Mouse (Mus musculus) layer of hippocampus, adult 8-10 months (tissue): ENCODE measurements around the gene Rel. TPM values are rescaled to one million over a fixed set of nuclear protein-coding genes. Genes with fewer than 3 reads are reported as not detected.

Experiments used
- DNase-seq, 2 experiments: peaks; one replicate each; pipeline ENCODE4 v3.0.0; 2022; ENCODE audit warnings: low spot score in 2 of 2
- total RNA-seq, 4 experiments: library from RNA; stranded (reverse); gene quantifications; 2 replicates each; pipeline ENCODE4 v1.2.4; 2022

Gene Rel
- total RNA-seq, 4 experiments from 2014 or later = 3.0 to 3.8 (median 3.5) TPM

- no peak for DNase-seq
These were observed 24.7 kb downstream of the Rel start for GRCm38 (mm10) chr11:23746102-23746501.

- no peak for DNase-seq
These were observed 26.4 kb downstream of the Rel start for GRCm38 (mm10) chr11:23744352-23744751.

DNA sequence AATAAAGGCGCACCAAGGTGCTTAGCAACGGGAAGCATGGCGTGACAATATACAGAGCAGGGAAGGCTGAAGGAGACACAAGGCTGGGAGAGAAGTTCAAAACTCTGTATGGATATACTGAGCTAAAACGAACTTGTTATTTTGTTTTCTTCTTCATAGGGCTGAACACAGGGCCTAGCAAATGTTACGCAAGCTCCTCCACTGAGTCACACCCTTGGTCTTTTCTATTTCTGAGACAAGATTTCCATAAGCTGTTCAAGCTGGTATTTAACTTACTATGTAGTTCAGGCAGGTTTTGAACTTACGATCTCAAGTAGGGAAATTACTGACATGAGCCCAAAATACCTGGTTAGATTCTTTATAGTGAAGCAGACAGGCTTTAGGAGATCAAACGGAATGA is 29.4 kb downstream of the Rel start:
- DNase-seq = no peak

DNA sequence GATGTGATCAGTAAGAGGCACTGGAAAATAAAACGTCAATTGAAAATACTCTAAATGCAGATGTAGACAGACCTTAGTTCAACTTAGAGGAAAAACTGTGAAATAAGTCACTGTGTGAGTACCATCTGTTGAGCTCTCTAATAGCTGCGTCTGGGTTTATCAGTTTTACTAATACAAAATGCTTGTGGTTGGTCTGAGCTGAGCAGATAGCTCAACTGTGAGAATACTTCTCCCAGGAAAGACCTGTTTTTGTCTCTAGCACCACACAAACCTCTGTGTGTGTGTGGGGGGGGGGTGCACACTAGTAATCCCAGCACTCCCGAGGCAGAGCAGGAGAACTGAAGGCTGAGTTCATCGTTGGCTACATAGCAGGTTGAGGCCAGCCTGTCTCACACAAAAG is 29.9 kb downstream of the Rel start:
- DNase-seq = no peak

- DNase-seq = peak; percentile 9 to 10
These were observed 34.8 kb downstream of the Rel start for GRCm38 (mm10) chr11:23735820-23736470.

GRCm38 (mm10) chr11:23734749-23735286 is 36.0 kb downstream of the Rel start:
- no peak for DNase-seq

GRCm38 (mm10) chr11:23732840-23733239 is 37.9 kb downstream of the Rel start:
- no peak for DNase-seq

GRCm38 (mm10) chr11:23730120-23730519 is 40.6 kb downstream of the Rel start:
- no peak for DNase-seq

DNA sequence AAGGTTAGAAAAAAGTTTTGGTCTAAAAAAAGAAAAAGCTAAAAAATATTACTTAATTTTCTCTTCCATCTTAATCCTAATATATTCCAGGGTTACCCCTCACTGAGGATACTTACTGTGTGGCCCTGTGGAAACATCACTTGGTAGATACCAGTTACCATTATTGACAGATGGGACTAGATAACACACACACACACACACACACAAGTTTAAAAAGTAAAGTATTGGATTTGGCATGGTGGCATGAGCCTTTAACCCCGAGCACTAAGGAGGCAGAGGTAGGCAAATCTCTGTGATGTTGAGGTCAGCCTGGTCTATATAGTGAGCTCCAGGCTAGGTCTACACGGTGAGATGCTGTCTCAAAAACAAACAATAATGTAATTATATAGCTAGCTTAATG is 42.6 kb downstream of the Rel start:
- no peak for DNase-seq

GRCm38 (mm10) chr11:23726441-23726840 is 44.3 kb downstream of the Rel start:
- no peak for DNase-seq

DNA sequence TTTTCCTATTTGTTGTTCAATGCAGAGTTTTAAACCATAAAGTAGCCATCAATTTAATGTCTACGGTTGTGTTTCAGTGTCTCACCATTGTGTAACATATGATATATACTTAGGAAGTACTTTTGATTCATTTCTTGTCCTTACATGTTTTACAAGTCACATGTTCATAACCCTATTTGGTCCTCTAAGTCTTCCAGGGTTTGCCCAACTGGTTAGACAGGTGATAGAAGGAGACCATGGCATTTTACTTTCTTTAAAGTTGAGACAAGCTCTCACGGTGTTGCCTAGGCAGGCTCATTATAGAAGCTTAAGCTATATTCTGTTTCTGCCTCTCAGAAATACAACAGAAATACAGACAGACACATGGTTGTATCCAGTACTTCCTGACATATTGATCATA is 44.9 kb downstream of the Rel start:
- DNase-seq = no peak

DNA sequence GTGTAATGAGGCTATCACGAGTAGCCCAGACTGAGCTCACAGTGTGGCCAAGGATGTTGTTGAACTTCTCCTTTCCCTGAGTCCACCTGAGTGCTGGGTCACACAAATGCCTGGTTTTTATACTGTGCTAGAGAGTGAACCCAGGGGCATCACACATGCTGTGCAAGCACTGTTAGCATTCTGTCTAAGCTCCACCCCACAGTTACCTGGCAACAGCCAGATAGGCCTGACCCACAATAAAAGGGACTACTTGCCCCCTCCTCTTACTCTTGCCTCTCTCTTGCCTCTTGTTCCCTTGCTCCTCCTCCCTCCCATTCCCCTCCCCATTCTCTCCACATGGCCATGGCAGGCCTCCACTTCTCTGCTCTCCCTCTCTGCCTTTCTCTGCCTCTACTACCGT is 48.4 kb downstream of the Rel start:
- DNase-seq = no peak

- DNase-seq = no peak
These were observed 50.9 kb downstream of the Rel start for GRCm38 (mm10) chr11:23719825-23720224.

- no peak for DNase-seq
These were observed 51.9 kb downstream of the Rel start for GRCm38 (mm10) chr11:23718856-23719255.

- no peak for DNase-seq
These were observed 58.5 kb downstream of the Rel start for GRCm38 (mm10) chr11:23712299-23712698.

DNA sequence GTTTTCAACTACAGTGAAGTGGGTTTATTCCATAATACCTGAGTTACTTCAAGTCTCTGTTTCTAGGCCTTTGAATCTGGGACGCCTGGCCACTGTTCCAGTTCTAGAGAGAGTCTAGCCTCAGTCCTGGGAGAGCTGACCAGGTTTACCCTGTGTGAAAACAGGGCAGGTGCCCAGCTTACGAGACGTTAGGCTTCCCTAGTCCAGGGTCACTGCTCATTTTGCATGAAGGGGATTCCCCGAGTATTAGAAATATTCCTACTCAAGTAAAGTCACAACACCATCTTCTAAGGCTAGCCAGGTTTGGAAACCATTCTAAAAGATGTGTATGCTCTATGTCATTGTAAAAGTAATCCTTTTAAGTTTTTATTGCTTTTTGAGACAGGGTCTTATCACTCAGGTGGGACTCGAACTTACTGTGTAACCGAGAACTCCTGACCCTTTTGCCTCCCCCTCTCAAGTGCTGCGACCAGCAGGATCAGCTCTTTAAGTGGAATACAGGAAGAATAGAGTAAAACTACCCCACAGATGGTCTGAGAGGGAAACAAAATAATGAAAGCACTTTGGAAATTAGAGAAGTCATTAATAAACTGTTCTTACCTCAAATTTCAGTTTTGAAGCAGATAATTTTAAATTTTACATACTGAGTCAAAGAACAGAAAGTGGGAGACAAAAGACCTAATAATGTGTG is 66.0 kb downstream of the Rel start:
- DNase-seq = no peak

DNA sequence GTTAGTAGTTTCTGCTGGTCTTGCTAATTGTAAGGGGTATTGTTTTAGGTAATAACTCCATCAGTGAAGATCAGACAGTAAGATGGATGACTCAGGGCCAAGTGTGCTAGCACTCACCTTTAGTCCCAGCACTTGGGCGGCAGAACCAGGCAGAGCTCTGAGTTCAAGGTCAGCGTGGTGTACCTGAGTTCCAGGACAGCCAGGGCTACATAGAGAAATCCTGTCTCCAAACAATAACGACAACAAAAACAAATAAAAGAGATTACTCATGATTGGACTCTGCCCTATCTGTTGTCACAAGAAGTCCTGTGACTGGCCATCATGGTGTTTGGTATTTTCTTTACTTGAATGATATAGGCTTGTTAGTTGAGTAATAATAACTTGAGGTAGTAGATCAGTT is 68.9 kb downstream of the Rel start:
- DNase-seq = no peak

- DNase-seq = no peak
These were observed 71.2 kb downstream of the Rel start for GRCm38 (mm10) chr11:23699414-23700095.

DNA sequence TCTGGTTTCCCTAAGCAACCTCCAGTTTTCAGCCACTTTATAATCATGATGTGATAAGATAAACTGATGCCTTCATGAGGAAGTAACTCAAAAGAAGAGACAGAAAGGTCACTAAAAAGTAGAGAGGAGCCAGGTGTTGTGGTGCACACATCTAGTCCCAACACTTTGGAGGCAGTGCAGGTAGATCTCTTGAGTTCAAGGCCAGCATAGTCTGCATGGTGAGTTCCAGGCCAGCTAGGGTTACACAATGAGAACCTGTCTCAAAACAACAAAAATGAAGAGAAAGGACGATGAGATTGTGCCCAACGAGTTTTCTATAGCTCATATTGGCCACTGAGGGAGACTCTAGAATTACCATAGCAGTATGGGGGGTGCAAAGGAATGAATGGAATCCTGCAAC is 72.2 kb downstream of the Rel start:
- DNase-seq = no peak

DNA sequence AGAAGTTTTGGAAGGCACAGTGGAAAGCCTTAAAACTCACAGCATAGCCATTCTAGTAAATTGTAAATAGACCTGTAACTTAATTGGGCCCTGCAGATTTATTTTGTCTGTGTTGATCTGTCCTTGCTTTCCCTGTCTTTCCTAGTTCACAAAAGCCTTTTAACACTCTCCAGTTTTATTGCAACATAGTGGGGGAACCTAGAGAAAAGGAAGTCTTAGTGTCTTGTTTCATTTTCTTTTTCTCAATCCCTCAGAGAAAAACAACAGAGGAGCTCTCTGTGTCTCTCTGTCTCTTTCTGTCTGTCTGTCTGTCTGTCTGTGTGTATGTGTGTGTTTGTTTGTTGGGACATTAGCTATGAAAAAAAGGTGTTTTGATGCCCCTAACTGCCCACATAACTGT is 74.9 kb downstream of the Rel start:
- DNase-seq = no peak

DNA sequence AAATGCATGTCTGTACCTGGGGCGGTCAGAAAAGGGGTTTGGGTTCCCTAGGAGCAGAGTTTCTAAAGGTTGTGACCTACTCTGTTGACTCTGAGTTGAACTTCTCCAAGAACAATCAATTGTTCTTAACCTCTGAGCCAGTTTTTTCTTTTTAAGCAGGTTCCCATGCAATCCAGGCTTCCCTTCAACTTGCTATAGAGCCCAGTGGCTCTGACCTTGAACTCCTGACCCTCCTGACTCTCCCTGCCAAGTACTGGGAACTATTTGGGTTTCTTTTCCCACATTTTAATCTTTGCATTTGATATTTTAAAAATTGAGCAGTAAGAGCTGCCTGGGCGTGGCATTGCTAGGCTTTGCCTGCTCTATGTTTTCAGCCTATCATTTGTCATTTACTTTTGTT is 77.5 kb downstream of the Rel start:
- no peak for DNase-seq

- no peak for DNase-seq
These were observed 82.7 kb downstream of the Rel start for GRCm38 (mm10) chr11:23688060-23688459.
